Mouse (Mus musculus): ENCODE measurements around the gene Trim40. TPM values are rescaled to one million over a fixed set of nuclear protein-coding genes. Genes with fewer than 3 reads are reported as not detected.

Trim40 gene
- 0.42 TPM for polyA plus RNA-seq (2015; fragmentation: Illumina TruSeq; extraction: RNeasy Lipid Tissue Mini Kit (QIAGEN cat#74804); ENCODE audit: low read depth, low replicate concordance)

DNA sequence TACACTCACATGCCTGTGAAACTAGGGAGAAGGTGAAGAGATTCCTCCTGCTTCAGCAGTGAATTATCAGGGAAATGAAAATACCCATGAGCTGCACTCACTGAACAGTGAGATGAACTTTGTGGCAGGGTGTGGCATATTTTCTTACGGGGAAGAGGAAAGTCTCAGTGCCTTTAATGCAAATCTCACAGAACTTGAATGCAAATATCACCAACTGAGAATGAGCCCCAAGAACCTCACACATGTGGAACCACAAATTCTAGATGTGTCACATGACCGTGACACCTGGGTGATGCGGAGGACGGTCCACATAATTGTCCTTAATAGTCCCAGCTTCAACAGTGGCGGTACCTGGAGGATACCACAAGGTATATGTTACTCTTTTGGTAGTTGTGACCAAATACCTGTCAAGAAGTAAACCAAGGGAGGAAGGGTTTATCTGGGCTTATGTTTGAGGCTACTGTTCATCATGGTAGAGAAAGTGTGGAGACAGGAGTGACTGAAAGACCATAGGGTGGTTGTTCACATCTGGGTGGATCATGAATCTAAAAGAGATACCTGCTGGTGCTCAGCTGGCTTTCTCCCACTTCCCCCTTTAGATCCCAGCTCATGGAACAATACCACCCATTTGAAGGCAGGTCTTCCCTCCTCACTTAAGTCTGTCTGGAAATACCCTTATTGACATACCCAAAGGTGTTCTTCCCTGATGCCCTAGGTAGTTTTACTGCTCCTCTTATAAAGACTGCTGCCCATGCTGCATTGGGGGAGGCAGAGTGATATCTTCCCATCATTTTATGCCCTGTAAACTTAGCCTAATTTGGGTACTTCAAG is at the start of gene Trim40:
TSS of gene Trim40 (minus strand) at position 51 of the 831 bp plus-strand sequence.

DNA sequence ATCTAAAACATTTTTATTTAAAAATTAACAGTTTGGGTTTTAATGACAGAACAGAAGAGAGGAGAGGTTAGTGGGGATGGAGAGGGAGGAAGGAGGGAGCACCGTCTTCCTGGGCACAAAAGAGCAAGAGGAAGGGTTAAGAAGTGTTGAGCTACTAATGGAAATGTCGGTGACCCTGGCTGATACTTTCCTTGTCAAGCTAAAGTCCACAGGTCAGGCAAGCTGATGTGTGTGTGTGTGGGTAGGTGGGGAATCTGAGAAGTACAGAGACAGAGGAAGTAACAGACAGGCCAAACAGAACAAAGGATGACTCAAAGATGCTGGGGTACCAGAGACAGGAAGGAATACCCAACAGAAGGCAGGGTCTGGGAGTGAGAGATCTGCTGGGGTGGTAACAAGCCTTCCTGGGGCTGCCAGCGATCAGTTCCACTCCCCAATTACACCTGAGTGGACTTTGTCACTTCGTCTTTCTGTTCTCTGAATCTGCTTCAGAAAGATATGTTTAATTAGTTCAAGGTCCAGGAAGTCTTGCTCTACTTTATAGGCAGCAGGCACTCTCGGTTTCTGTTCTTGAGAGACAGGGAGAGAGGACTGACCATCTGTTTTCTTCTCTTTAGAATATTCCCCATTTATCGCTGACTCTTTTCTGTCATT is 7.8 kb upstream of the Trim40 start, which contains the start of gene Trim31:
TSS of gene Trim31 (plus strand) at position 567 of the 654 bp plus-strand sequence.

DNA sequence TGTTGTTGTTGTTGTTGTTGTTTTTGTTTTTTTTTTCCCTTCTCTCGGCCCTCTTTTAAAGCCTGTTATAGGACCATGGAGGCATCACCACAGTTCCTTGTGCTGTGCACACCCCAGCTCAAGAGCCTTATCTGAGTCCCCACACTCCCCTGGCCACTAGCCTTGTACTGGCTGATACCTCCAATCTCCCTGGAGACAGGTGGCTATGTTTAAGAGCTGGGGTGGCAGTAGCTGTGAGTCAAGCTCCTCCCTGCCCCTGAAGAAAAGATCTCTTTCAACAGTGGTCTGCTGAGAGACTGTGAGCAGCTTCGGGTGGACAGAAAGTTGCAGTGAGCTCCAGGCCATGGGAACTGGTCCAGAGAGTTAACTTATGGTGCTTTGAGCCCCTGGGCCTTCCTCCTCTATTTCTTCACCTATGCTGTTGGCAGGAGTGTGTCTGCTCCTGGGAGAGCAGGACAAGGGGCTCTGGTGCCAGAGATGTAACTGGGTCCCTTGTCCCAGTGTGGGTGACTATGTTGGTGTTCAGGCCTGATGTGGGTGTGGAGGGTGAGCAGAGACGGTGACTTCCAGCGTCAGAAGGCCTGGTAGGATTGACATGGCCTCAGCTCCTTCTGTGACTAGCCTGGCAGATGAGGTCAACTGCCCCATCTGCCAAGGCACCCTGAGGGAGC is 20.5 kb downstream of the Trim40 start, which contains the start of gene Trim10:
TSS of gene Trim10 (plus strand) at position 291 of the 671 bp plus-strand sequence.

DNA sequence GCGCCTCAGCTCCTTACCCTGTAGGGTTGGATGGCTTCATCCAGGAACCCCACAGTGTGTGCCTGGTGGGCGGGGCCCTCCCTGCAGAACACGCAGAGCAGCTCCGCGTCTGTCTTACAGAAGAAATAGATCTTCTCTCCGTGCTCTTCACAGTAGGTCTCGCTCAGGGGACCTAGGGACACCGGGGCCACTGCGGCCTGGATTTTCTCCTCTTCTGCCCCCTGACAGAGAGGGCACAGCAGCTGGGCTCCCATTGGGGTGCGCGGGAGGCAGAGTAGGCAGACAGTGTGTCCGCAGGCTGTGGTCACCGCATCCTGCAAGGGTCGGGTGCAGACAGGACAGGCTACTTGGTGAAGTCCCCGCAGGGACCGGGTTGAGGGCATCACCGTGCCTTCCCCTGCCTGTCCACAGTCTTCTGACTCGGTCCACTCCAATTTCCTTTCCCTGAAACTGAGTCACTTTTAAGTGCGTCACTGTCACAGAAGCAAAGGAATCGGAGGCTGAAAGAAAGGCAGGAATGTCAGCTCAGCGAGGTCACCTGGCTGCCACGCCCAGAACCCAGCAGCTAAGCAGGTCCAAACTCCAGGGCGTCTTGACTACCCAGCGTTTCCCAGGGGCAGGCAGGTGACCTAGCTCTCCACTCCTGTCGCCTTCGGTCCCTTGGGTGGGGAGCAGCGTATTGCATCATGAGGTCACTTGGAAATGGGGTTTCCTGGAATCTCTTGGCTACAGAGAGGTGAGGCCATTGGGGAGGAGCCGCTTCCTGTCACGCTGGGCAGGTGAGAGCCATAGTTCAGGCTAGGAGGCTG is 23.0 kb downstream of the Trim40 start, which contains the start of gene Trim15:
TSS of gene Trim15 (minus strand) at position 492 of the 809 bp plus-strand sequence.

DNA sequence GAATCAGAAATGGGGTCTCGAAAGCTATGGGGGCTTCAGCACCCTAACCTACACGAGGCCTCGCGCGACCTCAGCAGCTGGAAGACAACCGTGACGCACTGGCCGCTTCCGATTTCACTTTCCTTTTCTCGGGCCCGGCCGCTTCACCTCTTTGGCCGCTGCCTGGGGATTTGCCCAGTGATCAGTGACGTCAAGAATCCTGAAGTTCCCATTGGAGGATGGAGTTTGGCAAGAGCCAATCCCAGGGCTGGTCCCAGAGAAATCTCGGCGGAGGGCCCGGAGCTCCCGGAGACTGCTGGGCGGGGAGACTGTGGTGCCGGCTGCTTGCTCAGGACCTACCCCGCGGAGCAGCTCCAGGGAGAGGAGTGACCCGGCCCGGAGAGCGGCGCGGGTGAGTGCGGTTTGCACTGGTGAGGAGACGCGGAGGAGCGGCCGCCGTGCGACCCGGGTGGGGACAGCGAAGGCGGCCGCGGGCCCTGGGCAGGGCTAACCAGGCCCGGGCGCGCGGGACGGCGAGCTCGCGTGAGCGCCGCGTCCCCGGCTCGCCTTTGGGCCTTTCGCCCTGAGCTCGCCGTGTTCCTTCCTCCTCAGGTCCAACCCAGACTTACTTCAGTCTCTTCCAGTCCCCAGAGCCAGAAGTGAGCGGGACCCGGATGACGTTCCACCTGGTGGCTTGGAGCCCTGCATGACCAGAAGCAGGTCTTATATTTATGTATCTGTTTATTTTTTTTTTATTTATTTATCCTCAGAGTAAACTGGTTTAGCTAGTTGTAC is 52.9 kb downstream of the Trim40 start, which contains the start of gene Trim26:
TSS of gene Trim26 (plus strand) at position 261 of the 774 bp plus-strand sequence.

Other genes with a start within 250 kb of the Trim40 start
- gene H2-M9, start 247.5 kb downstream of the Trim40 start, polyA plus RNA-seq (2015; fragmentation: Illumina TruSeq; extraction: RNeasy Lipid Tissue Mini Kit (QIAGEN cat#74804); ENCODE audit: low read depth, low replicate concordance): not detected
- not detected for gene H2-M1, start 217.9 kb downstream of the Trim40 start, polyA plus RNA-seq (2015; fragmentation: Illumina TruSeq; extraction: RNeasy Lipid Tissue Mini Kit (QIAGEN cat#74804); ENCODE audit: low read depth, low replicate concordance)
- gene H2-M10.5, start 117.2 kb downstream of the Trim40 start, polyA plus RNA-seq (2015; fragmentation: Illumina TruSeq; extraction: RNeasy Lipid Tissue Mini Kit (QIAGEN cat#74804); ENCODE audit: low read depth, low replicate concordance): not detected
- gene H2-M10.6, start 78.0 kb downstream of the Trim40 start, polyA plus RNA-seq (2015; fragmentation: Illumina TruSeq; extraction: RNeasy Lipid Tissue Mini Kit (QIAGEN cat#74804); ENCODE audit: low read depth, low replicate concordance): not detected
- gene Trim26, start 53.0 kb downstream of the Trim40 start, polyA plus RNA-seq (2015; fragmentation: Illumina TruSeq; extraction: RNeasy Lipid Tissue Mini Kit (QIAGEN cat#74804); ENCODE audit: low read depth, low replicate concordance): 18.4 TPM
- not detected for gene Trim15, start 22.9 kb downstream of the Trim40 start, polyA plus RNA-seq (2015; fragmentation: Illumina TruSeq; extraction: RNeasy Lipid Tissue Mini Kit (QIAGEN cat#74804); ENCODE audit: low read depth, low replicate concordance)
- not detected for gene Trim10, start 20.5 kb downstream of the Trim40 start, polyA plus RNA-seq (2015; fragmentation: Illumina TruSeq; extraction: RNeasy Lipid Tissue Mini Kit (QIAGEN cat#74804); ENCODE audit: low read depth, low replicate concordance)
- gene Trim31, start 8.0 kb upstream of the Trim40 start, polyA plus RNA-seq (2015; fragmentation: Illumina TruSeq; extraction: RNeasy Lipid Tissue Mini Kit (QIAGEN cat#74804); ENCODE audit: low read depth, low replicate concordance): not detected
- 5.6 TPM for gene Rnf39, start 52.8 kb upstream of the Trim40 start, polyA plus RNA-seq (2015; fragmentation: Illumina TruSeq; extraction: RNeasy Lipid Tissue Mini Kit (QIAGEN cat#74804); ENCODE audit: low read depth, low replicate concordance)
- gene Ppp1r11, start 61.6 kb upstream of the Trim40 start, polyA plus RNA-seq (2015; fragmentation: Illumina TruSeq; extraction: RNeasy Lipid Tissue Mini Kit (QIAGEN cat#74804); ENCODE audit: low read depth, low replicate concordance): 197 TPM
- 60.3 TPM for gene Znrd1, start 68.4 kb upstream of the Trim40 start, polyA plus RNA-seq (2015; fragmentation: Illumina TruSeq; extraction: RNeasy Lipid Tissue Mini Kit (QIAGEN cat#74804); ENCODE audit: low read depth, low replicate concordance)
- 8.0 TPM for gene Znrd1as, start 68.5 kb upstream of the Trim40 start, polyA plus RNA-seq (2015; fragmentation: Illumina TruSeq; extraction: RNeasy Lipid Tissue Mini Kit (QIAGEN cat#74804); ENCODE audit: low read depth, low replicate concordance)
- gene 2410137M14Rik, start 91.1 kb upstream of the Trim40 start, polyA plus RNA-seq (2015; fragmentation: Illumina TruSeq; extraction: RNeasy Lipid Tissue Mini Kit (QIAGEN cat#74804); ENCODE audit: low read depth, low replicate concordance): 0.74 TPM
- gene H2-M5, start 99.4 kb upstream of the Trim40 start, polyA plus RNA-seq (2015; fragmentation: Illumina TruSeq; extraction: RNeasy Lipid Tissue Mini Kit (QIAGEN cat#74804); ENCODE audit: low read depth, low replicate concordance): 1.2 TPM
- gene Zfp57, start 111.0 kb upstream of the Trim40 start, polyA plus RNA-seq (2015; fragmentation: Illumina TruSeq; extraction: RNeasy Lipid Tissue Mini Kit (QIAGEN cat#74804); ENCODE audit: low read depth, low replicate concordance): 12.3 TPM
- gene Mog, start 133.3 kb upstream of the Trim40 start, polyA plus RNA-seq (2015; fragmentation: Illumina TruSeq; extraction: RNeasy Lipid Tissue Mini Kit (QIAGEN cat#74804); ENCODE audit: low read depth, low replicate concordance): 122 TPM
- gene Gabbr1, start 155.8 kb upstream of the Trim40 start, polyA plus RNA-seq (2015; fragmentation: Illumina TruSeq; extraction: RNeasy Lipid Tissue Mini Kit (QIAGEN cat#74804); ENCODE audit: low read depth, low replicate concordance): 529 TPM
- not detected for gene Olfr90, start 198.4 kb upstream of the Trim40 start, polyA plus RNA-seq (2015; fragmentation: Illumina TruSeq; extraction: RNeasy Lipid Tissue Mini Kit (QIAGEN cat#74804); ENCODE audit: low read depth, low replicate concordance)
- not detected for gene Olfr91, start 208.2 kb upstream of the Trim40 start, polyA plus RNA-seq (2015; fragmentation: Illumina TruSeq; extraction: RNeasy Lipid Tissue Mini Kit (QIAGEN cat#74804); ENCODE audit: low read depth, low replicate concordance)
- not detected for gene Olfr92, start 230.0 kb upstream of the Trim40 start, polyA plus RNA-seq (2015; fragmentation: Illumina TruSeq; extraction: RNeasy Lipid Tissue Mini Kit (QIAGEN cat#74804); ENCODE audit: low read depth, low replicate concordance)